Mouse (Mus musculus) layer of hippocampus, adult 9-11 months (tissue): ENCODE measurements around the gene Cyp2u1.

Experiments
- DNase-seq: peaks from one replicate; pipeline ENCODE4 v3.0.0; 2022

The Cyp2u1 gene

DNA sequence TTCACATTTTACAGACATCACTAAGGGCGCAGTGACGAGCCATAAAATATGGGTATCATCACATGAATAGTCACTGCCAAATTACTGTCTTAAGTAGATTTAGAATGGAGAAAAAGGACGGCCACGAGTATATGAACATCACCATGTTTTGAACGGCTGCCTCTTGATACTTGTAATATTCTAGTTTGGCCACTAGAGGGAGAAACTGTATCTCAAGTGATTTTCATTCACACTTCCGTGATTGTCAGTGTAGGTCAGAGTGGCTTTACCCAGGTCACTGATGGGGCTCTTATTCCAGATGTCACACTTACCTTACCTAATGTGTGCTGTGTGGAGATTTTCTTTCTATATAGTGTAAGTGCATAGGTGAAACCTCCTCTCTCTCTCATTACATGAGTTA is 3.1 kb downstream of the Cyp2u1 start:
- DNase-seq, result no peak

DNA sequence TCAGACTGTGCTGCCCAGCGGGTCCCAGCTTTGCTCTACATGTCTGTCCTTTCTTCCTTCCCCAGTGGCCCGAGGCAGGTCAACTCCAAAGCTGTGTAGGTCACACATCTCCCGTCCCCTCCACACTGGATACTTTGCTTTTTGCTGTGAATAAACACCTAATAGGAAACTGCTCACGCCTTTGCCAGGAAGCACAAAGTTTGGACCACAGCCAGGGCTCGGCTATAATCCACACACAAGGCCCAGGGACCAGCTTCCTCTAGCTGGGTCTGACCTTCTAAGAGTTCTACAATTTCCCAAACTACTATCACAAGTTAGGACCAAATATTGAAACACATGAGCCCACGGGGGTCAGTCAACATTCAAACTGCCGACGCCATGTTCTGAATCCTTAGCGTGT is 3.9 kb downstream of the Cyp2u1 start:
- DNase-seq, result no peak

DNA sequence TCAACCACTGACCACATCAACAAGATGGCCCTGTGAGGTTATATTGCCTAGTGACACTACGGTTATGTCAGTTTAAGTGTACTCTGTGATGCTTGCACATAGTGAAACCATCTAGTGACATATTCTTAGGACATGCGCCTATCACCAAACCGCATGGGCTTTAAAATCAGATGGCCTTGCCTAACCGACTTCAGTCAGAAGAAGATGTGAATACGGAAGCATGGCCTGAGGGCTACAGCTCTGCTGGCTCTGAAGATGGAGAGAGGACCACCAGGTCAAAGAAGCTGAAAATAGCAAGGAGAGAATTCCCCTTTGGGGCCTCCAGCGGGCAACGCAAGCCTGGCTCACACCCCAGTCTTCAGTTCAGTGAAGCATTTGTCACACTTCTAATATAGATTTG is 6.1 kb downstream of the Cyp2u1 start:
- DNase-seq, result no peak

DNA sequence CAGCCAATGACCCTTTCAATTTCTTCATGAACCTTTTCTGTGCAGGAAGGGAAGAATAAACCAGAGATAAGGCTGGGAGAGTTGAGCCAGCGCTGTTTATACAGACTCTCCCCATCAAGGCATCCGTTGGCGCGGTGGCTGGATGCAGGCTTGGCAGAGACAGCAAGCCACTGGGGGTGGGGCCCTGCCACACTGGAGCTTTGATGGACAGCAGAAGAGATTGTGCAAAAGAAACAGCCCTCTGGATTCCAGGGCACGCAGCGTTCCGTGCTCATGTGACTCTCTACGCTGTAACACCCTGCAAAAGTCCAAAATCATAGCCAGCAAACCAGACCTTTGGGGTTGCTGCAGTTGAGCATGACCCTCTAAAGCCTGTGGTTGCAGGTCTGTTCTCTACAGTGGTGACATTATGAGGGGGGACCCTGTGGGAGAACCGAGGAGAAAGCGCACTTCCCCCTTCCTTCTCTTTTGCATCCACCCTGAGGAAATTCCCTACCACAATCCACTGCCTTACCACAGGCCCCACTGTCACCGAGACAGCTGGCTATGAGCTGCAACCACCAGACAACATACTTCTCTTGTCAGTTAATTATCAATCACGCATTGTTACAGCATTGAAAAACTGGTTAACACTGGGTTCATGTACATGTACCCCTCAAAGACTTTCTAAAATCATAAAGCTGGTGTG is 7.4 kb downstream of the Cyp2u1 start:
- no peak for DNase-seq

DNA sequence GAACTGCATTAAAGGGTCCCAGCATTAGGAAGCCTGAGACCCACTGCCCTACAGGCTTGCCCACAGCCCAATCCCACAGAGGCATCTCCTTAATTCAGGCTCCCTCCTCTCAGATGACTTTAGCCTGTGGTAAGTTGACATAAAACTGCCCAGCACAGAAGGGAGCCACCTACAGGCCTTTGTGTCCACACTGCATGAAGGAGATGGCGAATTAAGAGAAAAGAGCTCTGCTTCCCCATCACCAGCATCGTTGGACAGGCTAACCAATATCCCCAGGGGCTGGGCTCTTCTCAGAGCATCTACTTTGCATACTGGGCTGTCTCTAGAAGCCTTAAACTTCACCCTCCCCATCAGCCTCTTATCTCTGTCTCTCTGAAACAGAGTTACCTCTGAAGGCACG is 8.5 kb downstream of the Cyp2u1 start:
- DNase-seq, result no peak

DNA sequence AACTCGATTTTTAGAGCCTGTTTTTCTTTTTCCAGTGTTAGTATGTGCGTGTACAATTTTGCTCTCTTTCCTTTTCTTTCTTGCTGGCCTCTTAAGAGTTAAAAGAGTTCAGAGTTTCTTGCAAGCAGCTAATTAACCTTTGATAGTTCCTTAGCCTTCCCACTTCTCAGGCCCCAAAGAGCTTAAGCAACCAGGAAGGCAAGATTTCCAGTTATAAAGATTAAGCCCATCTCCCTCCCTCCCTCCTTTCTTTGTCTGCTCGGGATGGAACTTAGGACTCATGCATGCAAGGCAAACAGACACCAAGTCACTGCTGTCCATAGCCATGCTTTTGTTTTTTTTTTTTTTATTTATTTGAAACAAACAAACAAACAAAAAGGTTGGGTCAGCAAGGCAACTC is 10.1 kb downstream of the Cyp2u1 start:
- DNase-seq, result no peak

DNA sequence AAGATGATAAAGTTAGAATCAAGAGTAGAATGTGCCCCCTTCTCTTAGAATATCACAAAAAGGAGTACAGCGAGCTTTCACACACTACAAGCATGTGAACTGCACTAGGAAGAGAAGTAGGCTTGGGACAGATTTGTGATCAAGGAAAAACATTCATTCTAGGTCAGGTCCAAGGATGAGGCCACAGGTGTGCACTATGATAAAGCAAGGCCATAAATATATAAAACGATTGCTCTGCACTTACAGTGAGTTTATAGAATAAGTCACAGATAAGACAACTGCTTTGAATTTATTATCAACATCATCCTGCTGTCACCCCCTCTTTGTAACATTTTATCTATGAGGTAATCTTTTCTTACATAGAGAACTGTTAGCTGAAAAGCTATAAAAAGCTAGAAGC is 10.7 kb downstream of the Cyp2u1 start:
- DNase-seq, result no peak

DNA sequence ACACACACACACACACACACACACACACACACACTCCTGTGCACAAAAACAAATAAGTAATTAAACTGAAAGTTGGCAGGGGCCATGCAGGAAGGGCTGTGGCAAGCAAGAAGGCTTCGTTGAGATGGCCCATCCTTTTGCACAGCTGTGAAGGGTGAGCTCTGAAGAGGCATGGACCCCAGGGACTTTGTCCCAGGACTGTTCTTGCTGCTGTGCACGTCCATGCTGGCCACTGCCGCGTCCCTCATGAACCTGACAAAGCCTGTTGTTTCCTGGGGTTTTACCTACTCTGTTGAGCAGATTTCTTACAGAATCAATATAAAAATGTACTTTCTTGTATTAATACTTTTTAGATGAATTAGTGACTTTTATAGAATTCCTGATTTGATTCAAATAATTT is 11.1 kb downstream of the Cyp2u1 start:
- no peak for DNase-seq

DNA sequence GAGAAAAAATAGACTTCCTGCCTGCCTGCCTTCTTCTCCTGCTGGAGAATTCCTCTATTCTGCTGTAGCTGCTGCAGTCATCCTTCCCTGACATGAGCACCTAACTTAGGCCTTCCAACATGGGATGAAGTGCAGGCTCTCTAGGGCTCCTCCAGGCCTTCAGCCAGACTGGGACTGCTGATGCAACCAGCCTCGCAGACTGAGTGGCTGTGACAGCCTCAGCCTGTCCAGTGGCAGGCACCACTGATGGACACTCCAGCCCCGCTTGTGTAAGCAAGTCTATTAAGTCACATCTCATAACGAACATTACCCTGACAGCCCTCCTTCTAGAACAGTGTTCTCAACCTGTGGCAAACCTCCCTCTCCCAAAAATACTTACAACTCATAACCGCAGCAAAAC is 28.9 kb downstream of the Cyp2u1 start:
- DNase-seq, result no peak

DNA sequence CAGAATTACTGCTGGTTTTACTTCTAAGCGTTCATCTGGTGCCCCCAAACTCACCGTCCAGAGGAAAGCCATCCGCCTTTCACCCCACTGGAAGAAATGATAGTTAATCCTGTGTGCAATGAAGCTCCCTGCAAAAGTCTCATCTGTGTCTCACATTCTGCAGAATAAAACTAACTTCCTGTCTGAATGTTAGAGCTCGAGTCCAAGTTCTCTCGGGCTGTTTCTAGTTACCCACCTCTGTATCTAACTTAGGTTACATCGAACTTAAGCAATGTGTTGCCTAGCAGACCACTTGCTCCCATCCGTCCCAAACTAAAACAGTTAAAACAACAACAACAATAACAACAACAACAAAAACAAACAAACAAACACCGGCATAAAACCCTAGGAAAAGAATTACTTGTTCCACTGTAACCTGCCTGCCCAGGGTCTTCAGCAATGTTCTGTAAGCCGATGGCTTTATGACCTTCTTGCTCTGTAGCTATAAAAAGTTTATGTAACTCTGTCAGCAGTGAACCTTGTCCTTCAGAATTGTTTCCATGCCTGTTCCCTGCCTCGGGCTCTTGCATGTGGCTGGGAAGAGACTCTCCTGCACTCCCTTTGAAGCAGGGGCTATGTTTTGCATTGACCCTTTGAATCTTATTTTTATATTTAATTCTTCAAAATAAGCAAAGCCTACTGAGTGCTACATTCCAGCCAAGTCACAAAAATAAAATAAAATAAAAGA is 30.5 kb downstream of the Cyp2u1 start:
- no peak for DNase-seq

DNA sequence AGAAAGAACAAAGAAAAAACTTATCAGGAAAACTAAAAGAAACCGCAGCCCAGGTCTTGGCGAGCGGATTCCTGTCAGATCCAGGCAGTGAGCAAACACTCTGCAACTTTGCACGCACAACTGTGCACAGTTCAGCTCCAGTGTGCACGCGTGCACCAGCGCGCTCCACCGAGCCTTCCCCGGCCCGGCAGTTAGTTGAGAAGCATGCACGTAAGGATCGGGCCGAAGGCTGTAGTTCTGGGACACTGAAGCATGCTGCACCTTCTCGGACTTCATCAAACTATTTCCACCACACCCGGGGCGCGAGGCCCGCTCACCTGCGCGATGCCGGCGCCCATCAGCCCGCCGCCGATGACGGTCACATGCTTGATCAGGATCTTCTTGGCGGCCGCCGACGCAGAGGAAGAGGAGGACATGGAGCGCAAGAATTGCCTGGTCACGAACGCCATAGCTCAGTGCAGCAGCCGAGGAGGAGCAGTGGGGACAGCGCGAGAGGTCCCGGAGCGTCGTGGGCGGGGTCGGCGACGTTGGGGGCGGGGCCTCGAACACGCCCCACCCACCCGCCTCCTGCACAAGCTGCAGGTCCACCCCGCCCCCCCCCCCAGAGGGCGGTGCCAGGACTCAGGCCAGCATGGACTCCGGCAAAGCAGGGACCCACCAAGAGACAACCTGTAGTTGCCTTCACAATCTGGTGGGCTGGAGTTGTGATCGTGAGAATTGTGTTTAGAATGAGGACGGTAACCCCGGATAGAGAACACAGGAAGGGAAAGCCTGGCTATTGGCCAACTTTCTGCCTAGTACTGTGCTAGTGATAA is 31.3 kb downstream of the Cyp2u1 start, which contains the start of gene Hadh:
Gene Hadh, minus strand, starts transcription at position 543 of the 815 bp plus-strand sequence.
- peak; percentile 87 for DNase-seq

DNA sequence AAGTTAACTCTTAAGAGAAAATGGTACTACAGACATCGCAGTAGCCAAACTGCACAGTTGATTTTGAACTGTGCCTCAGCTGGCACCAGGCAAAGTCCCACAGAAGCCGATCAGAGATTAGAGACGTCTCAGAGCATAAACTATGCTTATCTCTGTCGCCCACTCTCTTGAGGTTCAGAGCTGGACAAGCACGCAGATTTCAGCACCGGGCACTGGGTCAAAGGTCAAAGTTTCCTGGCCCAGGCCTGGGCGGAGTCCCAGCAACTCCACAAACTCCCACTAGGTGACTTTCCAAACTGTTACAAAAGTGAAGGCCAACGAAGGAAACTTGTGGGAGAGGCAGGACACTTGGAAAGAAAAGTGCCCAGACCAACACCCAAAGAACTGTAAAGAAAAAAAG is 31.9 kb downstream of the Cyp2u1 start:
- no peak for DNase-seq

DNA sequence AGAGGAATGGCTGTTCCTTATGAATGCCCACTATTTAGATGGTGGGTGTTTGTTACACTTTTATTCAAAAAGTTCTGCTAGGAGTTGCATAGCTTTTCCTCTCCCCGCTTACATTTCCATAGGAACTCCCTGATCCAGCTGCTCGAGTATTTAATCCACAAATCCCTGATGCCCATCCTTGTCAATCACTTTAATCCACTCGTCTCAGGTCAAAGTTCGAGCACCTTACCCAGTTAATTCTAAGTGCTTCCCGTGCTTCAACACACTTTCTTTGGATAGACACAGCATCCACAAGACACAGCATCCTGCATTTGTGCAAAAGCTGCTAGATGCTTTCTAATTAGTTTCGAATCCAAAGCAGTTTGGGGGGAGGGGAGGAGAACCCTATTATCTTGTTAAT is 32.6 kb downstream of the Cyp2u1 start:
- DNase-seq, result no peak

DNA sequence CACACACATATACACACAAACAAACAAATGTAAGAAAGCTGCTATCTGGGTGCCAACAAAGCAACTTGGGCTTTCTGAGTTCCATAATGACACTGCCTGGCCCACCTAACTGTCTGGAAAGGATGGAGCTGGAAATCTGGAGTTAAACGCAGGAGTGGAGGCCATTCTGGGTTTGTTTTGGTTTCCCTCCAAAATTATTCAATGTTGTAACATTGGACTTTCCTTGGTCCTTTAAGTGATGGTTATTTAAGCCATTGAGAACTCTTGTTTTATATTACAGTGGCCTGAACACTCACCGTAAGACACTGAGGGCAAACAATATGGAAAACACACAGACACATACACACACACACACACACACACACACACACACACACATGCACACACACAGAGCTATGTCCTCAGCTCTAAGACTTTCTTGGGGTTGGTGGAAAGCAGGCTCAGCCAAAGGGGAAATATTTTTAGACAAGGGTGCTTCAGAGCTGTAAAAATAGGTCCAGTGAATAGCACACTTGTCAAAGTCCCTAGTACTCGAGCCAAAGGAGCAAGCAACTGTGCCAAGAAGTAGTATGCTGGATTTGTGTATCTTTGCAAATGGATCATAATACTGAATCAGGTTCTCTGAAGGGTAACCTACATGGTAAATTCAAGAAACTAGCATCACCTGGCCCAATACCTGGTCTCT is 36.5 kb downstream of the Cyp2u1 start:
- no peak for DNase-seq

DNA sequence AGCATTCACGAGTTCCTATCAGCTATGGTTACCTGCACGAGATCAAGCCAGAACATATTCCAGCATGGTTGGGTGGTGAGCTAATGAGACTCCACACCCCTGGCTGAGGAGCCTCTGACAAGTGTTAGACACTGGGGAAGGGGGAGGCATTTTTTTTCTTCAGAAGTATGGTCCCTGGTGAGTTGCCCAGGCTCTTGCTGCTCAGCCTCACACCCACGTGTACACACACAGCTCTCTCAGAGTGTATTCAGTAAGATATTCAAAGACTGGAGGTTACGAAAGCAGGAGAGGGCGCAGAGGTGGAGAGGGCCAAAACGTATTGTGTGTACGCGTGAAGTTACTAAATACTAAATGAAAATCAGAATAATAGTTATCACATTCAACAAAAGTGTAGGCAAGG is 37.5 kb downstream of the Cyp2u1 start:
- DNase-seq, result no peak

DNA sequence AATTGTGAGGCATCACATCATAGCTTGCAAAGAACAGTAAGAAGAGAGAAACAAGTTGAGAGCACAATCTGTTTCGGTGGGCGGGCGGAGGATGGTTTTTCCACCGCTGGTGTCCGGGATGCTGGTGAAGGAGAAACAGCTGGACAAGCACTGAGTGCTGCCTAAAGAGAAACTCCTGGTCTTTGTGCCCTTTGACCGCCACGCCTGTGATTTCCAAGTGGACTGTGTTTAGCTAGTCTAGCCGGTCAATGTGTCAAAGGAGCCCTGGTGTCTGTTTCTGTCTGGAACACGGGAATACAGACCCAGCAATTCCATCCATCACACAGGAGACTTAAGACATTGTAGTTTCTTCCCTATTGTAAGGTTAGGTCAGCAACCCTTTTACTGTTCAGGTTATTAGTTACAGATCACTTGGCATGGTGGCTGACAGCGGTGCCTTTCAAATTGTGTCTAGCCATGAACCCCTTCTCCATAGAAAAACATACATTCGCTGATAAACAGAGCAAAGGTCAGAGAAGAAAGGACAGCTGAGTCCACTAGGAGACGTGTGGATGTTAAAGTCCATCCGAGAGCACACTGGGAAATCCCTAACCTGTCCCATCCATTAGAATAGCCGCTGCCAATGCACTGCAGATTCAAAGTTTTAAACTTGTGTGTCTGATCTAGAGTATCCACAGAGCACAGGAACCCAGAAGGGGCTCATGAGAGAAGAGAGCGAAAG is 39.1 kb downstream of the Cyp2u1 start:
- no peak for DNase-seq

DNA sequence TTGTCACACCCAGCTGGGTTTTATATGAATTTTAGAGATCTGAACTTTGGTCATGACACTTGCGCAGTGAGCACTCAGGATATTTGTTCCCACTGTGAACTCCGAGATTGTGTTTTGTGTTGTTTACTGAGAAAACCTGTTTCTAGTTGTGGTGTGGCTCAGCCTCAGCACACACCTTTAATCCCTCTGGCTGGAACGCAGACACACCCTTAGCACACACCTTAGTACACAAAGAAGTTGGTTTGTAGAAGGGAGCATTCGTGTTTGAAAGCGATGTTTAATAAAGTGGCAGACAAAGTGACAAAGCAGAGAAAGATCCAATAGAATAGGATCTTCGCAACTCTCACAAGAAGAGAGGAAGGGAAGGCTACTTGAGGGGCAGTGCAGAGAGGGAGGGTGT is 42.6 kb downstream of the Cyp2u1 start:
- DNase-seq, result no peak

DNA sequence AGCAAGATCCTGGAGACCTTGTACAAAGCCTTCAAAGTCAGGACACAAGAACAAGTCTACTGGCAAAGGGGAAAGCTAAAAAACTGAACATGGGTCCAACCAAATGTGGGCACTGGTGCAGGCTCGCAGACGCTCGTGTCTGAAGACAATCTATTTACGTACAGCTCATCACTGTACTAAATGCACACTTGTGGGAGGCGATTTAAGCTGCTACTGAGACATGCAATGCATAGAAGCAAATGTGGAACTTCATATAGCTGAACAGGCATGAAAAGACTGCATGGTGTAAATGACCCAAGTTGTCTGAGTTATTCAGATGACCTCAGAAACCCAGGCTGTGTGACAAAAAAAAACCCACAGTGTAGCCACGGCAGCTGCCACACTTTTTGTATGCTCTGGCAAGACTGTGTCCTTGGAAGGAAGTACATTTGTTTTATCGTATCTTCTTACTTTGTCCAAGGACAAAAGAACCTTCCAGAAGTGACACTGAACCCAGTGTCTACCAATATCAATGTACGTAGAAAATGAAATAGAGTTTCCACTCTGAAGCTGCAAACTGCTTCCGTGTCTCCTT is 43.5 kb downstream of the Cyp2u1 start:
- no peak for DNase-seq

DNA sequence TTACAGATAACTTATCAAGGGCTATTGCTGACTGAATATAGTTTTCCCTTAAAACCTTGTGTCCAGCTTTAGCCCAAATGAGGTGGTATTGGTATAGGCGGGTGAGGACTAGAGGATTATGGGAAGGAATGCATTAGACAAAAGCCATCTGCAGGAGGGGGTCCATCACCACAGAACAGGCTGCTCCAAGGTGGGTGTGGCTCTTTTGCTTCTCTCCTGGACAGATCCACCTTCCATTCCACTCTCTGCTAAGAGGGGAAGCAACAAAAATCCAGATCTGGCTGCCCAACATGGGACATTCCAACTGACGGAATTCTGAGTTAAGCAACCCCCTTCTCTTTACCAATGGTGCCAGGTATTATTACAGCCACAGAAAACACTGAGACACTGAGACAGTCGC is 44.1 kb downstream of the Cyp2u1 start:
- no peak for DNase-seq

DNA sequence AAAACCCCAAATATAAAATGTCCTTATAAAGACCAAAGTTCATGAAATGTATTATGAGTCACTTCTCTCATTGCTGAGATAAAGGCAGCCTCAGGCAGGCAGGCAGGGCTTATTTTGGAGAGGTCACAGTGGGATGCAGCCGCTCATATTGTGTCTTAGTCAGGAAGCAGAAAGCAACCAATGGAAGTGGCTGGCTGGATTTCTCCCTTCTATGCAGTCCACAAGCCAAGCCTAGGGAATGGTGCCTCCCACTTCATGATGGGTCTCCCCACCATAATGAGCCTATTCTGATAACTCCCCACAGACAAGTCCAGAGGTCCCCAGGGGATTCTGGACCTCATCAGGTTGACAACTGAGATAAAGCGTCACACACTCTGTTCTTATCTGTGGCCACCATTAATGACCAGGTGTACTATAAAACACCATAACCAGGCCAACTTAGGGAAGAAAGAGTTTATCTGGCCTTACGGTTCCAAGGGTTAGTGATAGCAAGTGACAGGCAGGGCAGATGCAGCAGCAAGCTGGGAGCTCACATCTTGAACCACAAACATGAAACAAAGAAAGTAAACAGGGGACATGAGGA is 47.5 kb downstream of the Cyp2u1 start:
- no peak for DNase-seq

DNA sequence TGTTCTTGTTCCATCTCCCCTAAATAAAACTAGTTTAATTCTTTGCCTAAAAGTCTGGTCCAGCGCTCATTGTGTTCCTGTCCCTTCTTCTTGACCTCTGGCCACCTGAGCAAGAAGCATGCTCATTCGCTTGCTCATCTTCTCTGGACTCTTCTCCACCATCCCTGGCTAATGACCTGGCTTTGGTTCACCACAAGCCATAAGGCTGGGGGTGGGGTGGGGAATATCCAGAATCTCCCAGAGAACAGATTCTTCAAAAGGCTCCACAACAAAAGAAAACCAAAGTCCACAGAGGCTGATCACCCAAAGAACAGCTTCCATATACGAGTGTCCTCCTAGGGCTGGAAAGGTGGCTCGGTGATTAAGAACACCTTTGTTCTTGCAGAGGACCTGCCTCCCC is 48.0 kb downstream of the Cyp2u1 start:
- no peak for DNase-seq

DNA sequence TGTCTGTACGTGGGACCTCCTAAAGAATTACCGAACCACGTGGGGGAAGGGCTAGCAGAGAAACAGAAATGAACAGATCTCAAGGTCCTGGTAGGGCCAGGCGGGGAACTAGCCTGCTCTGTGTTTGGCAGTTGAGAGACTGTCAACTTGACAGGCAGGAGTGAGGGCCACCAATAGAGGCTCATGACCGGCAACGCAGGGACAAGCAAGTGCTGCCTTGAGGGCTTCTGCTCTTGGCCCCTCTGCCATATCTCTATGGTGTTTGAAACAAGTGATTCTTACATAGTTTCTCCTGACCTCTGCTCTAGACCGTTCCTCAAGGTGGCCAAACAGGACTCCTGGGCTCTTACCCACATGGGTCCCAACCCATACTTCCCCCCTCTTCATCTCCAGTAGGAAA is 51.4 kb downstream of the Cyp2u1 start:
- no peak for DNase-seq
